Mouse (Mus musculus) CH12.LX (cell line): ENCODE results near the gene Ofcc1. TPM values are rescaled to one million over a fixed set of nuclear protein-coding genes. Genes with fewer than 3 reads are reported as not detected.

Experiments
- DNase-seq: peaks from one replicate; pipeline ENCODE4 v3.0.0-alpha.2; 2013; ENCODE audit errors: extremely low read depth
- H3K27ac ChIP-seq: 2 replicates; pipeline ENCODE4 v1.5.1; 2012; ENCODE audit warnings: low read depth, mild to moderate bottlenecking, control low read depth, moderate library complexity; ENCODE audit not compliant: insufficient read depth
- H3K27me3 ChIP-seq: replicated peaks from 2 replicates; pipeline ENCODE3; 2012; ENCODE audit warnings: inconsistent platforms
- H3K36me3 ChIP-seq, 2 experiments: replicated peaks in 1 of 2; 2 replicates each; pipeline versions ENCODE3 to v1.6.1; 2012; ENCODE audit warnings: inconsistent platforms in 1 of 2, low read length in 1 of 2, mild to moderate bottlenecking in 1 of 2, mixed read lengths in 1 of 2, moderate library complexity in 1 of 2; ENCODE audit not compliant: control insufficient read depth in 1 of 2, insufficient read depth in 1 of 2
- H3K4me1 ChIP-seq, 2 experiments: 2 replicates each; pipeline ENCODE4 v1.6.1; 2012; ENCODE audit warnings: inconsistent platforms in 1 of 2, moderate library complexity in 1 of 2; ENCODE audit not compliant: insufficient read depth in 2 of 2, control insufficient read depth in 1 of 2
- H3K4me2 ChIP-seq: 2 replicates; pipeline ENCODE4 v1.6.1; 2012; ENCODE audit warnings: low read depth, mild to moderate bottlenecking, control low read depth; ENCODE audit not compliant: poor library complexity, insufficient read depth, severe bottlenecking
- H3K4me3 ChIP-seq, 3 experiments: fragments of 150-350 bp in 1 of 3; sonication (generic) in 1 of 3; replicated peaks in 1 of 3; 2 replicates each; pipeline versions ENCODE3 to v1.5.1; 2011 to 2012; ENCODE audit warnings: low read depth in 2 of 3, low read length in 2 of 3, mild to moderate bottlenecking in 2 of 3, moderate library complexity in 2 of 3, control low read depth in 1 of 3, improper control_type of control experiment in 1 of 3, inconsistent platforms in 1 of 3, mixed read lengths in 1 of 3; ENCODE audit not compliant: poor library complexity in 1 of 3
- H3K79me2 ChIP-seq: replicated peaks from 2 replicates; pipeline ENCODE4 v1.6.1; 2012; ENCODE audit warnings: mild to moderate bottlenecking, moderate library complexity; ENCODE audit not compliant: control insufficient read depth, poor library complexity, insufficient read depth, severe bottlenecking; ENCODE audit errors: extremely low read depth
- H3K9ac ChIP-seq: 2 replicates; pipeline ENCODE4 v1.6.1; 2012; ENCODE audit warnings: low read depth, mild to moderate bottlenecking, control low read depth, moderate library complexity; ENCODE audit not compliant: insufficient read depth
- H3K9me3 ChIP-seq: replicated peaks from 2 replicates; pipeline ENCODE3; 2012; ENCODE audit warnings: low read length, inconsistent platforms, mixed read lengths
- CHD1 ChIP-seq: IDR thresholded peaks from 2 replicates; pipeline ENCODE4 v1.6.1; 2012; ENCODE audit warnings: low read depth, low read length, improper control_type of control experiment, inconsistent platforms
- CTCF ChIP-seq, 2 experiments: IDR thresholded peaks in 1 of 2; conservative IDR thresholded peaks in 1 of 2; 2 replicates each; pipeline ENCODE4 v1.5.1; 2011 to 2012; ENCODE audit warnings: low read depth in 2 of 2, low read length in 2 of 2, improper control_type of control experiment in 1 of 2, inconsistent platforms in 1 of 2, mild to moderate bottlenecking in 1 of 2, moderate library complexity in 1 of 2
- ELF1 ChIP-seq: IDR thresholded peaks from 2 replicates; pipeline ENCODE4 v1.6.1; 2014; ENCODE audit warnings: low read depth, mild to moderate bottlenecking, inconsistent platforms, low read length, improper control_type of control experiment
- ETS1 ChIP-seq: conservative IDR thresholded peaks from 2 replicates; pipeline ENCODE4 v1.6.1; 2012; ENCODE audit warnings: low read depth, mild to moderate bottlenecking, inconsistent platforms, low read length, improper control_type of control experiment, moderate library complexity
- GABPA ChIP-seq: IDR thresholded peaks from 2 replicates; pipeline ENCODE4 v1.6.1; 2012; ENCODE audit warnings: low read depth, low read length, improper control_type of control experiment, inconsistent platforms; ENCODE audit not compliant: insufficient replicate concordance
- HCFC1 ChIP-seq: IDR thresholded peaks from 2 replicates; pipeline ENCODE4 v1.6.1; 2012; ENCODE audit warnings: low read depth, mild to moderate bottlenecking, inconsistent platforms, low read length, improper control_type of control experiment
- JUN ChIP-seq: IDR thresholded peaks from 2 replicates; pipeline ENCODE4 v1.6.1; 2011; ENCODE audit warnings: low read depth, mild to moderate bottlenecking, low read length, improper control_type of control experiment, moderate library complexity; ENCODE audit not compliant: insufficient read depth
- KAT2A ChIP-seq: IDR thresholded peaks from 2 replicates; pipeline ENCODE4 v1.6.1; 2012; ENCODE audit warnings: low read length, improper control_type of control experiment, inconsistent platforms; ENCODE audit not compliant: insufficient replicate concordance
- MAFK ChIP-seq: IDR thresholded peaks from 2 replicates; pipeline ENCODE4 v1.6.1; 2011; ENCODE audit warnings: low read length, improper control_type of control experiment; ENCODE audit not compliant: insufficient replicate concordance
- MAX ChIP-seq: IDR thresholded peaks from 2 replicates; pipeline ENCODE4 v1.6.1; 2011; ENCODE audit warnings: low read length, improper control_type of control experiment
- MEF2A ChIP-seq: IDR thresholded peaks from 2 replicates; pipeline ENCODE4 v1.6.1; 2014; ENCODE audit warnings: low read depth, mild to moderate bottlenecking, inconsistent platforms, low read length, improper control_type of control experiment, borderline replicate concordance
- MYC ChIP-seq: IDR thresholded peaks from 2 replicates; pipeline ENCODE4 v1.6.1; 2011; ENCODE audit warnings: low read depth, mild to moderate bottlenecking, improper control_type of control experiment, low read length
- PAX5 ChIP-seq: IDR thresholded peaks from 2 replicates; pipeline ENCODE4 v1.6.1; 2012; ENCODE audit warnings: low read length, inconsistent platforms, mixed read lengths
- POLR2A ChIP-seq: IDR thresholded peaks from 2 replicates; pipeline ENCODE4 v1.6.1; 2011; ENCODE audit warnings: low read depth, mild to moderate bottlenecking, improper control_type of control experiment, low read length
- POLR2AphosphoS2 ChIP-seq: IDR thresholded peaks from 2 replicates; pipeline ENCODE4 v1.6.1; 2011; ENCODE audit warnings: low read depth, low read length, improper control_type of control experiment
- TBP ChIP-seq: conservative IDR thresholded peaks from 2 replicates; pipeline ENCODE4 v1.6.1; 2011; ENCODE audit warnings: low read depth, low read length, improper control_type of control experiment
- TCF12 ChIP-seq: IDR thresholded peaks from 2 replicates; pipeline ENCODE4 v1.6.1; 2014; ENCODE audit warnings: low read depth, mild to moderate bottlenecking, inconsistent platforms, low read length, improper control_type of control experiment
- UBTF ChIP-seq: IDR thresholded peaks from 2 replicates; pipeline ENCODE4 v1.6.1; 2012; ENCODE audit warnings: low read depth, mild to moderate bottlenecking, inconsistent platforms, low read length, improper control_type of control experiment, moderate library complexity
- USF1 ChIP-seq: IDR thresholded peaks from 2 replicates; pipeline ENCODE4 v1.6.1; 2014; ENCODE audit warnings: low read depth, mild to moderate bottlenecking, inconsistent platforms, low read length, improper control_type of control experiment
- USF2 ChIP-seq: conservative IDR thresholded peaks from 2 replicates; pipeline ENCODE4 v1.6.1; 2011; ENCODE audit warnings: low read depth, low read length, improper control_type of control experiment
- ZMIZ1 ChIP-seq: IDR thresholded peaks from 2 replicates; pipeline ENCODE4 v1.6.1; 2012; ENCODE audit warnings: low read depth, mild to moderate bottlenecking, inconsistent platforms, low read length, improper control_type of control experiment
- dilution Hi-C: fragments of 300-500 bp; cut with MboI; formaldehyde crosslinking; loops from 2 replicates; pipeline ENCODE4 v1.14.3; 2020; ENCODE audit warnings: low sequenced_read_pairs; ENCODE audit not compliant: extremely low pct_unique_long_range_greater_than_20kb, extremely low pct_ligation_motif_present
- in situ Hi-C: fragments of 300-500 bp; cut with MboI; formaldehyde crosslinking; loops from 3 replicates; pipeline ENCODE4 v1.14.3; 2019; ENCODE audit warnings: low sequenced_read_pairs, low pct_ligation_motif_present, low pct_unique_long_range_greater_than_20kb, mixed read lengths
- polyA plus RNA-seq: library from polyadenylated mRNA; unstranded; fragments of >175 nt; gene quantifications from 2 replicates; pipeline ENCODE4 v1.2.1, GENCODE M21; 2012; ENCODE audit warnings: low read depth; ENCODE audit not compliant: insufficient read length
- total RNA-seq, 2 experiments: library from RNA; depleted of rRNA; stranded (reverse); fragments of 300-350 nt in 1 of 2; fragments of >200 nt in 1 of 2; gene quantifications; 2 replicates each; pipeline ENCODE4 v1.2.3; 2012 to 2014

The Ofcc1 gene
- total and polyA plus RNA-seq, 3 experiments, result not detected

- in situ Hi-C loops, result no loop called here
- DNase-seq, result no peak
- Histone ChIP-seq H3K36me3 (no peaks in the 10 kb centered on the region), H3K4me3 (no peak overlapping the region), H3K27me3 (no peaks in the 10 kb centered on the region), H3K9ac (no peak overlapping the region), H3K79me2 (no peaks in the 10 kb centered on the region), H3K4me2 (no peak overlapping the region), H3K27ac (no peak overlapping the region), H3K9me3 (no peaks in the 10 kb centered on the region), H3K4me1 (peaks cover 0 to 4% of the 10 kb centered on the region in 2 experiments; a peak in 1 of 4 replicates)
- dilution Hi-C loops, result no loop called here
- TF ChIP-seq MEF2A (no peak), MYC (no peak), POLR2AphosphoS2 (no peak), USF1 (no peak), POLR2A (no peak), MAFK (no peak), TCF12 (no peak), MAX (no peak), TBP (no peak), UBTF (no peak), CTCF (conservative IDR thresholded peaks at IDR 0.05 in 1 of 2, IDR thresholded peaks at IDR 0.05 in 1 of 2; ENCODE audit: low read depth in 2 of 2, low read length in 2 of 2) (no peak), ELF1 (no peak)
Measured at GRCm38 (mm10) chr13:40287266-40288002, 73.8 kb downstream of the Ofcc1 start.

DNA sequence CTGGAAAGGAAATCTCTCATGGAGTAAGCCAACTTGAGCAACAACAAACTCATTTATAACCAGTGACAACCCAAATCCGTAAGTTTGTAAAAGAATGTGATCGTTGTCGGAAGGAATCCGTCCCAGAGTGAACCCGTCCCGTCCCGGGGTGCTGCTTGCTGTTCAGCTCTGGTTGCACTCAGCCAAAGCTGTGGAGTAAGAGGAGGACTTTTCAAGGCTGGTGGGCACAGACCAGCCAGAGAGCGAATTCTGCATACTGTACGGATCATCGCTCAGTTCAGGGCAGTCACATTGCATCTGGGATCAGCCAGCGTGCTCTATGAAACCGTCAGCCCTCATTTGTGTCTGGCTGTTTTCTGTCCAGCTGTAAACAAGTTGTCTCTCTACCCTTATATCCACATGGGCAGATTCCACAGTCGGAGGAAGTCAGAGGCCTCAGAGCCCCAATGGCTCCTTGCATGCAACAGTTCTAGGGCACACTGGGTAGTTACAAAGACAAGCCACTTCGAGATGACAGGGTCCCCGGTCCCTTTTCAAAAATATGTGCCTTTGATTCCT, 75.9 kb downstream of the Ofcc1 start:
- H3K36me3 ChIP-seq, result no peaks in the 10 kb centered on the region
- H3K4me1 ChIP-seq, result peaks cover 0 to 4% of the 10 kb centered on the region in 2 experiments; a peak in 1 of 4 replicates
- H3K79me2 ChIP-seq, result no peaks in the 10 kb centered on the region
- dilution Hi-C loops, result no loop called here
- DNase-seq, result no peak
- no peak overlapping the region for H3K9ac ChIP-seq
- H3K9me3 ChIP-seq, result no peaks in the 10 kb centered on the region
- no peak overlapping the region for H3K4me3 ChIP-seq
- no peak for TF ChIP-seq TCF12
- TF ChIP-seq MYC, result no peak
- no peak for TF ChIP-seq PAX5
- TF ChIP-seq HCFC1, result no peak
- no peak for TF ChIP-seq ETS1
- TF ChIP-seq USF1, result no peak
- no peak for TF ChIP-seq POLR2AphosphoS2
- TF ChIP-seq ZMIZ1, result no peak
- TF ChIP-seq GABPA, result no peak
- no peak for TF ChIP-seq POLR2A
- no peak for TF ChIP-seq USF2
- TF ChIP-seq MAX, result no peak
- no peak for TF ChIP-seq KAT2A
- TF ChIP-seq CTCF (conservative IDR thresholded peaks at IDR 0.05 in 1 of 2, IDR thresholded peaks at IDR 0.05 in 1 of 2; ENCODE audit: low read depth in 2 of 2, low read length in 2 of 2), result no peak
- TF ChIP-seq TBP, result no peak
- no peak for TF ChIP-seq JUN
- TF ChIP-seq CHD1, result no peak
- no peak for TF ChIP-seq UBTF
- no peak overlapping the region for H3K4me2 ChIP-seq
- no peaks in the 10 kb centered on the region for H3K27me3 ChIP-seq
- no peak overlapping the region for H3K27ac ChIP-seq
- in situ Hi-C loops, result no loop called here
